Mouse (Mus musculus) G1E (cell line): ENCODE results near the gene Pawr.

ENCODE experiments used
- CTCF ChIP-seq: IDR thresholded peaks from 2 replicates; pipeline ENCODE4 v1.5.1; 2012; ENCODE audit warnings: low read depth, low read length, inconsistent platforms, mixed read lengths
- GATA1 ChIP-seq: IDR thresholded peaks from 2 replicates; pipeline ENCODE4 v1.6.1; 2012; ENCODE audit warnings: borderline replicate concordance, low read length, inconsistent platforms, mixed read lengths
- GATA2 ChIP-seq: IDR thresholded peaks from 2 replicates; pipeline ENCODE4 v1.6.1; 2012; ENCODE audit warnings: low read depth, low read length, inconsistent platforms, borderline replicate concordance
- POLR2AphosphoS5 ChIP-seq: IDR thresholded peaks from 2 replicates; pipeline ENCODE4 v1.6.1; 2012; ENCODE audit warnings: low read depth, low read length, inconsistent platforms; ENCODE audit not compliant: insufficient replicate concordance
- TAL1 ChIP-seq: conservative IDR thresholded peaks from 2 replicates; pipeline ENCODE4 v1.6.1; 2012; ENCODE audit warnings: low read depth, low read length, inconsistent platforms, mixed read lengths

GRCm38 (mm10) chr10:108329771-108330170, 2.1 kb upstream of the Pawr start:
- TF ChIP-seq CTCF: no peak
- TF ChIP-seq GATA1: no peak
- no peak for TF ChIP-seq POLR2AphosphoS5
- no peak for TF ChIP-seq TAL1
- TF ChIP-seq GATA2: no peak
